23 mouse cellular contexts compared by ENCODE assay signal in genomic region chr17:50425531-50425930, GRCm38 (mm10).
DNase-seq lines count a peak whose midpoint lies in the region; ATAC-seq and TF ChIP-seq lines count a peak whose summit lies in the region.
"Had no signal": no experiment of that assay in that cellular context is flagged by ENCODE, and none has a peak within 500 bp of the region (broad histone marks: within the 10 kb centered on the region; RNA-seq: fewer than 3 reads in every experiment).

No protein-coding gene starts in this region.

- no peaks in the 10 kb centered on the region for H3K36me3 ChIP-seq in liver, embryonic 14.5 days (replicated peaks; ENCODE audit: control insufficient read depth, insufficient read depth, low read depth)
- no peaks in the 10 kb centered on the region for H3K36me3 ChIP-seq in kidney, embryonic 15.5 days
- H3K36me3 ChIP-seq in stomach, postnatal 0 days (ENCODE audit: control insufficient read depth, insufficient read depth, low read length): no peaks in the 10 kb centered on the region
- H3K36me3 ChIP-seq: lung, embryonic 15.5 days; midbrain, embryonic 10.5 days; neural tube, embryonic 13.5 days had no signal

- ATAC-seq in erythroid progenitor cell, adult 5-6 weeks (replicated peaks; ENCODE audit: low FRiP score, poor library complexity, severe bottlenecking): peak; percentile 70
- peak; percentile 57; the same call in 1 of the 2 replicates for ATAC-seq in liver, embryonic 14.5 days (ENCODE audit: insufficient read depth)
- ATAC-seq in kidney, embryonic 15.5 days (replicated peaks; ENCODE audit: low FRiP score): no peak
- no peak for ATAC-seq in stomach, postnatal 0 days (ENCODE audit: low FRiP score, low TSS enrichment)
- ATAC-seq: forebrain, embryonic 13.5 days; hindbrain, postnatal 0 days; midbrain, embryonic 16.5 days had no signal

- WGBS in liver, embryonic 14.5 days (ENCODE audit: insufficient replicate concordance): 30% methylated on average over 4 of the region's 4 CpGs
- WGBS in kidney, embryonic 15.5 days: 85% methylated on average over 4 of the region's 4 CpGs
- 84% methylated on average over 4 of the region's 4 CpGs for WGBS in stomach, postnatal 0 days

- H3K9ac ChIP-seq in liver, embryonic 14.5 days (replicated peaks): no peak overlapping the region
- no peak overlapping the region for H3K9ac ChIP-seq in kidney, embryonic 15.5 days
- H3K9ac ChIP-seq in stomach, postnatal 0 days (ENCODE audit: low read length): no peak overlapping the region
- H3K9ac ChIP-seq: forebrain, embryonic 13.5 days; lung, embryonic 15.5 days; neural tube, embryonic 13.5 days had no signal

- no peaks in the 10 kb centered on the region; the same call in 1 of the 2 replicates for H3K27me3 ChIP-seq in liver, embryonic 14.5 days (ENCODE audit: control insufficient read depth, insufficient read depth, low read length)
- H3K27me3 ChIP-seq in kidney, embryonic 15.5 days: no peaks in the 10 kb centered on the region
- no peaks in the 10 kb centered on the region for H3K27me3 ChIP-seq in stomach, postnatal 0 days (ENCODE audit: control insufficient read depth, insufficient read depth, low read length)
- H3K27me3 ChIP-seq: forebrain, embryonic 13.5 days; lung, embryonic 15.5 days; neural tube, embryonic 13.5 days had no signal

- TF ChIP-seq EP300 in liver, embryonic 14.5 days (IDR thresholded peaks at IDR 0.05; ENCODE audit: low read depth): no peak
- TF ChIP-seq EP300 in stomach, postnatal 0 days (optimal IDR thresholded peaks at IDR 0.05): no peak

- no peak overlapping the region for H3K4me3 ChIP-seq in liver, embryonic 14.5 days (ENCODE audit: insufficient read depth in 1 of 2, low read depth in 2 of 2, low read length in 2 of 2)
- H3K4me3 ChIP-seq in kidney, embryonic 15.5 days (replicated peaks): no peak overlapping the region
- no peak overlapping the region for H3K4me3 ChIP-seq in stomach, postnatal 0 days (ENCODE audit: low read depth, low read length)
- H3K4me3 ChIP-seq: forebrain, embryonic 13.5 days; gastrocnemius, adult 2 months; left cerebral cortex, adult 2 months; lung, embryonic 15.5 days; midbrain, embryonic 10.5 days; myocyte; neural tube, embryonic 13.5 days had no signal

- TF ChIP-seq CTCF in liver, embryonic 14.5 days (IDR thresholded peaks at IDR 0.05; ENCODE audit: low read depth): no peak
- no peak for TF ChIP-seq CTCF in stomach, postnatal 0 days (IDR thresholded peaks at IDR 0.05; ENCODE audit: low read depth)

- peak overlapping the region; percentile 65 for H3K27ac ChIP-seq in liver, embryonic 14.5 days
- H3K27ac ChIP-seq in kidney, embryonic 15.5 days: no peak overlapping the region
- no peak overlapping the region for H3K27ac ChIP-seq in stomach, postnatal 0 days (replicated peaks)
- H3K27ac ChIP-seq: forebrain, embryonic 13.5 days; gastrocnemius, adult 2 months; hindbrain, postnatal 0 days; left cerebral cortex, adult 2 months; lung, embryonic 15.5 days; midbrain, embryonic 10.5 days; neural tube, embryonic 13.5 days had no signal

- DNase-seq in c-Kit-positive CD71-positive TER-119-negative erythroid progenitor cells, embryonic 14.5 days (ENCODE audit: low read depth): peak; percentile 20
- no peak for DNase-seq in liver, embryonic 14.5 days (ENCODE audit: low read depth in 3 of 3, low spot score in 3 of 3)
- no peak for DNase-seq in layer of hippocampus, adult 8-10 months (ENCODE audit: low spot score in 2 of 2)
- no peak for DNase-seq in stomach, postnatal 0 days (ENCODE audit: low spot score)
- DNase-seq in cerebellum, postnatal 10 days: no peak
- DNase-seq: adrenal gland, postnatal 25 days; cerebellum, adult 8-10 months; gastrocnemius, adult 2 months; heart, postnatal 10 days; kidney, postnatal 4 days; lung, postnatal 4 days; right cerebral cortex, postnatal 4 days had no signal

- no peaks in the 10 kb centered on the region for H3K9me3 ChIP-seq in liver, embryonic 14.5 days (ENCODE audit: control insufficient read depth, low read length)
- 0 out of 2 replicates have a peak, but pooled peaks cover 2% of the 10 kb centered on the region for H3K9me3 ChIP-seq in kidney, embryonic 15.5 days (replicated peaks)
- no peaks in the 10 kb centered on the region for H3K9me3 ChIP-seq in stomach, postnatal 0 days (ENCODE audit: control insufficient read depth, low read length)
- H3K9me3 ChIP-seq: forebrain, embryonic 13.5 days; lung, embryonic 15.5 days; neural tube, embryonic 13.5 days had no signal

- H3K4me1 ChIP-seq in liver, embryonic 14.5 days (replicated peaks; ENCODE audit: control insufficient read depth in 2 of 2, insufficient read depth in 2 of 2, low read length in 1 of 2): peaks cover 23 to 25% of the 10 kb centered on the region in 2 experiments
- H3K4me1 ChIP-seq in kidney, embryonic 15.5 days: no peaks in the 10 kb centered on the region
- H3K4me1 ChIP-seq in stomach, postnatal 0 days (replicated peaks; ENCODE audit: control insufficient read depth, insufficient read depth): no peaks in the 10 kb centered on the region
- H3K4me1 ChIP-seq: lung, embryonic 15.5 days had no signal

- peak overlapping the region; percentile 50 for H3K4me2 ChIP-seq in liver, embryonic 14.5 days (ENCODE audit: low read depth)
- no peak overlapping the region for H3K4me2 ChIP-seq in kidney, embryonic 15.5 days
- no peak overlapping the region for H3K4me2 ChIP-seq in stomach, postnatal 0 days (replicated peaks; ENCODE audit: low read depth)
- H3K4me2 ChIP-seq: forebrain, embryonic 13.5 days; heart, embryonic 11.5 days; lung, embryonic 15.5 days; neural tube, embryonic 13.5 days had no signal

Comparison
In these comparisons a context has a peak if more than half of its experiments do, and no peak if none do; other contexts are left out.
1. ATAC-seq: peak in erythroid progenitor cell, adult 5-6 weeks (single experiment) and liver, embryonic 14.5 days (single experiment); none in kidney, embryonic 15.5 days (single experiment) and stomach, postnatal 0 days (single experiment).